Mouse (Mus musculus) limb, embryonic 14.5 days (tissue): ENCODE results near the gene Hsdl1. TPM values are rescaled to one million over a fixed set of nuclear protein-coding genes. Genes with fewer than 3 reads are reported as not detected.

Experiments
- ATAC-seq: fragments of 200-750 bp; cut with Nextera tagmentation; 2 replicates; pipeline ENCODE4 v1.8.0; 2017; ENCODE audit warnings: low read depth, moderate number of reproducible peaks, moderate TSS enrichment; ENCODE audit not compliant: low FRiP score
- DNase-seq: peaks from one replicate; pipeline ENCODE4 v3.0.0-alpha.2; 2015; ENCODE audit warnings: low spot score
- H3K27ac ChIP-seq: fragments of 300-500 bp; sonication (generic); replicated peaks from 2 replicates; pipeline ENCODE4 v1.5.1; 2014; ENCODE audit warnings: low read depth, mild to moderate bottlenecking, low read length, moderate library complexity, mixed read lengths
- H3K27me3 ChIP-seq: fragments of 300-500 bp; sonication (generic); 2 replicates; pipeline ENCODE4 v1.6.1; 2014; ENCODE audit warnings: low read length, mixed read lengths; ENCODE audit not compliant: control insufficient read depth, insufficient read depth
- H3K36me3 ChIP-seq: fragments of 300-500 bp; sonication (generic); 2 replicates; pipeline ENCODE4 v1.6.1; 2014; ENCODE audit warnings: mild to moderate bottlenecking, low read length, moderate library complexity, mixed read lengths; ENCODE audit not compliant: control insufficient read depth, insufficient read depth
- H3K4me1 ChIP-seq: fragments of 300-500 bp; sonication (generic); 2 replicates; pipeline ENCODE4 v1.6.1; 2014; ENCODE audit warnings: antibody characterized with exemption, low read length, mixed read lengths; ENCODE audit not compliant: control insufficient read depth, insufficient read depth
- H3K4me2 ChIP-seq: fragments of 300-500 bp; sonication (generic); replicated peaks from 2 replicates; pipeline ENCODE4 v1.6.1; 2014; ENCODE audit warnings: low read depth, mild to moderate bottlenecking, low read length, moderate library complexity; ENCODE audit not compliant: severe bottlenecking
- H3K4me3 ChIP-seq: fragments of 300-500 bp; sonication (generic); replicated peaks from 2 replicates; pipeline ENCODE4 v1.5.1; 2014; ENCODE audit warnings: low read length
- H3K9ac ChIP-seq: fragments of 300-500 bp; sonication (generic); 2 replicates; pipeline ENCODE4 v1.6.1; 2014; ENCODE audit warnings: mild to moderate bottlenecking, low read depth, low read length, moderate library complexity; ENCODE audit not compliant: severe bottlenecking
- H3K9me3 ChIP-seq: fragments of 300-500 bp; sonication (generic); 2 replicates; pipeline ENCODE4 v1.6.1; 2016; ENCODE audit warnings: low read length; ENCODE audit not compliant: control insufficient read depth
- POLR2A ChIP-seq: fragments of 200-500 bp; IDR thresholded peaks from 2 replicates; pipeline ENCODE4 v1.8.0; 2012; ENCODE audit warnings: inconsistent platforms, mild to moderate bottlenecking, moderate library complexity, borderline replicate concordance; ENCODE audit not compliant: insufficient read depth, insufficient read length; ENCODE audit errors: extremely low read depth
- WGBS: fragments of 180-500 bp; shearing (Covaris S2); extraction: QIAGEN DNeasy Blood & Tissue Kit; methylation state at CpG from one replicate; pipeline ENCODE4 v1.1.7; 2014; 5-methylcytosine and 5-hydroxymethylcytosine counted together
- polyA plus RNA-seq, 2 experiments: library from polyadenylated mRNA; depleted of rRNA in 1 of 2; stranded (reverse) in 1 of 2; unstranded in 1 of 2; fragments of >200 nt; fragmentation: Nextera tagmentation in 1 of 2; extraction: Ambion mirVana in 1 of 2; gene quantifications; 2 replicates each; pipeline versions ENCODE4 v1.2.1 to v1.2.3; 2012 to 2014

Hsdl1 gene
- polyA plus RNA-seq, 2 experiments: 15.5 to 34.2 TPM

DNA sequence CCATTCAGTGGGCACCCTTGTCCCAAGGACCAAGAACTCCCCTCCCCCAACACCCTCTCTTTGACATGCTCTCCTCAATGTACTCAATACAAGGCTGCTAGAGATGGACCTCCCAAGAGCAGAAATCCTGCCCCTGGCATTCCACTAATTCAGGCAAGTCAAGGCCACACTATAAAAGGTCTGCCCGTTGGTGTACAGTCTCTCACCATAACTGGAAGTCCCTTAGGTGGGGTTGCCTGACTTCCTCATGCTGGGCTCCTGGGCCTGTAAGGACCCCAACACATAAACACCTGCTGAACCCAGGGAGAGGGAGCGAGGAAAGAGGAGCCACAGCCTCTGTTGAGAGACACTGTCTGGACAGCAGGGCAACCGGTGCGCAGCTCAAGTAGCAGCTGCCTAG is 28.8 kb upstream of the Hsdl1 start:
- H3K27ac ChIP-seq: no peak overlapping the region
- H3K9ac ChIP-seq: peak overlapping the region; percentile 81
- peaks cover 8% of the 10 kb centered on the region for H3K4me1 ChIP-seq
- no peak overlapping the region for H3K4me3 ChIP-seq
- no peaks in the 10 kb centered on the region for H3K9me3 ChIP-seq
- TF ChIP-seq POLR2A: no peak
- 95% methylated on average over 4 of the region's 4 CpGs for WGBS
- ATAC-seq: no peak
- H3K36me3 ChIP-seq: peaks cover 36% of the 10 kb centered on the region
- H3K4me2 ChIP-seq: peak overlapping the region; percentile 79
- DNase-seq: no peak
- no peaks in the 10 kb centered on the region for H3K27me3 ChIP-seq

DNA sequence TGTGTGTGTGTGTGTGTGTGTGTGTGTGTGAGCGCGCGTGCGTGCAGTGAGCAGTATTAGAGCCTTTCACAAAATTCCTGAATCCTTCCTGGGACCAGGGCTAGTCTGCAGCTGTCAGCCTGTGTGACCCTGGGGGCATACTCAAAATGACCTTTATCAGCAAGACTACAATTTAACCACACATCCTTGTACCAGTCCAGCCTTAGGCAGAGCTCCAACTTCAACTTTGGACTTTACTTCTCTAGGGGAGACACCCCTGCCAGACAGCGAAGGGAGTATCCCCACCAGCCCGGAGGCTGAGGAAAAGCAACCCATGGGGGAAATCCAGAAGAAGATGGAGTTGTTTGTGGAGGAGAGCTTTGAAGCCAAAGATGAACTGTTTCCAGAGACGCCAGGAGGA is 16.5 kb upstream of the Hsdl1 start:
- WGBS: 84% methylated on average over 7 of the region's 7 CpGs
- H3K27me3 ChIP-seq: no peaks in the 10 kb centered on the region
- no peak overlapping the region for H3K4me2 ChIP-seq
- H3K36me3 ChIP-seq: no peaks in the 10 kb centered on the region
- ATAC-seq (no peak), DNase-seq (no peak)
- H3K4me3 ChIP-seq: no peak overlapping the region
- H3K4me1 ChIP-seq: no peaks in the 10 kb centered on the region
- H3K9me3 ChIP-seq: no peaks in the 10 kb centered on the region
- no peak overlapping the region for H3K27ac ChIP-seq
- no peak overlapping the region for H3K9ac ChIP-seq
- no peak for TF ChIP-seq POLR2A

DNA sequence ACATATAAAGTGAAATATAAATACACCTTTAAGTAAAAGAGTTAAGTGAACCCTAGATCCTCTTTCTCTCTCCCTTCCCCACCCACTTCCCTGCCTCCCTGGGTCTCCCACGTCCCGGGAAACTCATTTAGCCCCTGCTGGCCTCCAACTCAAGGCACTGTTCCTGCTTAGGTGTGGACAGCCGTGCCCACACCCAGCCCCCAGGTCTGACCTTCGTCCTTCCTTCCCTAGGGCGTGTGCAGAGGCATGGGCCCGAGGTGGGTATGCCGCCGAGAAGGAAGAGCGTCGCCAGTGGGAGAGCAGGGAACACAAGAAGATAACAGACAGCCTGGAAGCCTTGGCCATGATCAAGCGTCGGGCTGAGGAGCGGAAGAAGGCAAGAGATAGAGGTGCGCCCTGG is 15.4 kb upstream of the Hsdl1 start:
- no peak for TF ChIP-seq POLR2A
- H3K4me2 ChIP-seq: no peak overlapping the region
- DNase-seq: no peak
- H3K4me3 ChIP-seq: no peak overlapping the region
- no peak for ATAC-seq
- H3K4me1 ChIP-seq: no peaks in the 10 kb centered on the region
- no peaks in the 10 kb centered on the region for H3K9me3 ChIP-seq
- WGBS: 80% methylated on average over 14 of the region's 14 CpGs
- H3K36me3 ChIP-seq: no peaks in the 10 kb centered on the region
- H3K9ac ChIP-seq: no peak overlapping the region
- H3K27ac ChIP-seq: no peak overlapping the region
- H3K27me3 ChIP-seq: no peaks in the 10 kb centered on the region

DNA sequence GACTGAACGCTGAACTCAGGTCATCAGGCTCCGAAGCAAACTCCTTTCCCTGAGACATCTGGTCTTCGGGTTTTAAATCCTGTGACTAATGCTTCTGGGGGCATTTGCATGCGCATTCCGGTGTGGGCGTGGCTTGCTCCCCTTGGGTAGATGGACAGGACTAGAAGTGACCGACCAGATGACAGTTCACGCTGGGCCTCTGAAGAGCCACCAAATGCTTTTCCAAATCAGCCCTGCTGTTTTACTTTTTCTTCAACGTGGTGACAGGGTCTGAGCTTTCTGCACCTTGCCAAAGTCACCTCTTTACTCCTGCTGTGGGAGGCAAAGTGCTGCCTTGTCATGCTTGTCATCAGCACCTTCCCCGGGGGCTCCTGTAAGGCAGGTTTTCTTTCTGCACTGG is 13.9 kb upstream of the Hsdl1 start:
- Histone ChIP-seq H3K27ac (no peak overlapping the region), H3K4me3 (no peak overlapping the region), H3K4me2 (no peak overlapping the region), H3K27me3 (no peaks in the 10 kb centered on the region), H3K9ac (no peak overlapping the region), H3K4me1 (no peaks in the 10 kb centered on the region), H3K9me3 (no peaks in the 10 kb centered on the region), H3K36me3 (no peaks in the 10 kb centered on the region)
- WGBS: 15% methylated on average over 10 of the region's 10 CpGs
- no peak for TF ChIP-seq POLR2A
- DNase-seq: no peak
- no peak for ATAC-seq

DNA sequence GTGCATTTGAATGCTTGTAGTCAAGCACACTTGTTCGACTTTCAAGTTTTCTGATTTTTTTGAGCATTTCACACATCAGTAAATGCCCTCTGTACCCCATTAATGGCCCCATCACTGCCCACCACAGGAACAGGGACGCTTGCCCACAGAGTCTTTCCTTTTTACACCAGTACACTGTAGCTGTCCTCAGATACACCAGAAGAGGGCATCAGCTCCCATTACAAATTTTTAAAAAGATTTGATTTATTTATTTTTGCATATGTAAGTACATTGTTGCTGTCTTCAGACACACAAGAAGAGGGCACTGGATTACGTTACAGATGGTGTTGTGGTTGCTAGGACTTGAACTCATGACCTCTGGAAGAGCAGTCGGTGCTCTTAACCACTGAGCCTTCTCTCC is 13.3 kb upstream of the Hsdl1 start:
- Histone ChIP-seq H3K4me1 (no peaks in the 10 kb centered on the region), H3K4me2 (no peak overlapping the region), H3K27ac (no peak overlapping the region), H3K27me3 (no peaks in the 10 kb centered on the region), H3K9me3 (no peaks in the 10 kb centered on the region), H3K36me3 (no peaks in the 10 kb centered on the region), H3K4me3 (no peak overlapping the region), H3K9ac (no peak overlapping the region)
- ATAC-seq (no peak), DNase-seq (no peak)
- WGBS: 67% methylated on average over 4 of the region's 4 CpGs
- TF ChIP-seq POLR2A: no peak

DNA sequence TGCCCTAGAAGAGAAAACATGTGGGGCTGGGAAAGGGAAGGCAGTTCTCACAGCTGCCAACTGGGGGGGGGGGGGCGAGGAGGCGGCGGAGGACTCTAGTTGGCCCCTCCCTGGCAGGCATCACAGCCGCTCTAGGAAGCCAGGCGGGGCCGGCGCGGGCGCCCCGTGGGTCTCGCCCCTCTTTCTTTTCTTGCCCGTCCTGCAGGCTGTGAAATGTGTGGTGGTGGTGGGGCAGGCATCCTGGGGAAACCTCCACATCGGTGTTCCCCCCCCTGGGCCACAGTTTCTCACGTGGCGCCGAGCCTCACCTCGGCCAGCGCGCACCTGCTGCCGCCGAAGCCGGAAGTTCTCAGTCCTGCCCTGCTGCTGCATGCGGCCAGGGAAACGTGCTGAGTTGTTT is 10.9 kb upstream of the Hsdl1 start:
- peak overlapping the region; percentile 31 for H3K4me3 ChIP-seq
- H3K9me3 ChIP-seq: no peaks in the 10 kb centered on the region
- 13% methylated on average over 24 of the region's 24 CpGs for WGBS
- H3K27me3 ChIP-seq: no peaks in the 10 kb centered on the region
- peak overlapping the region; percentile 53 for H3K4me2 ChIP-seq
- peak overlapping the region; percentile 47 for H3K9ac ChIP-seq
- no peak for ATAC-seq
- no peaks in the 10 kb centered on the region for H3K36me3 ChIP-seq
- TF ChIP-seq POLR2A: no peak
- DNase-seq: peak; percentile 16
- H3K4me1 ChIP-seq: no peaks in the 10 kb centered on the region
- H3K27ac ChIP-seq: no peak overlapping the region
